Mouse (Mus musculus) olfactory bulb, adult 2 months (tissue): ENCODE results near the gene Dctn1.

Source experiments
- CTCF ChIP-seq: fragments of 200-500 bp; IDR thresholded peaks from 2 replicates; pipeline ENCODE4 v1.5.1; 2012; ENCODE audit warnings: low read depth, mild to moderate bottlenecking, low read length, moderate library complexity; ENCODE audit not compliant: insufficient read depth
- POLR2A ChIP-seq: fragments of 200-500 bp; IDR thresholded peaks from 2 replicates; pipeline ENCODE4 v1.6.1; 2012; ENCODE audit warnings: mild to moderate bottlenecking, low read depth, low read length, moderate library complexity; ENCODE audit not compliant: insufficient read depth

DNA sequence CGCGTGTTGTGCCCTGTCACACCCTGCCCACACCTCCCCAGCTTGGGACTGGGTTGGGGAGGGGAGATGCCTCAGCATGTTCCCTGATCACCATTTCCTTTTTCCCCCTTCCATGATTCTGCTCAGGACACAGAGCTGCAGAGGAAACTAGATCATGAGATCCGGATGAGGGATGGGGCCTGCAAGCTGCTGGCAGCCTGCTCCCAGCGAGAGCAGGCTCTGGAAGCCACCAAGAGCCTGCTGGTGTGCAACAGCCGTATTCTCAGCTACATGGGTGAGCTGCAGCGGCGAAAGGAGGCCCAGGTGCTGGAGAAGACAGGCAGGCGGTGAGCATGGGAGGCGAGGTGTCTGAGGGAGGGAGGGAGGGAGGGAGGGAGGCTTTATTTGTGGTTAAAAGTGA is 19.9 kb upstream of the Dctn1 start:
- TF ChIP-seq POLR2A = no peak
- TF ChIP-seq CTCF = no peak
